Mouse (Mus musculus) left cerebral cortex, adult 6 months (tissue): ENCODE data around the gene Txlna. TPM values are rescaled to one million over a fixed set of nuclear protein-coding genes. Genes with fewer than 3 reads are reported as not detected.

Source experiments
- long read RNA-seq, 2 experiments: library from polyadenylated mRNA; unstranded; transcript quantifications; one replicate each; pipeline ENCODE4 v2.0.0; 2019 to 2020
- polyA plus RNA-seq: library from polyadenylated mRNA; unstranded; fragments of <200 nt; fragmentation: Nextera tagmentation; gene quantifications from 2 replicates; pipeline ENCODE4 v1.2.3, GENCODE M21; 2021

Txlna gene
- polyA plus RNA-seq = 15.0 and 16.5 TPM in 2 replicates
- long read RNA-seq, experiment 1, full-length matches to known transcripts = 56 of 91 reads
- long read RNA-seq, experiment 1, partial matches to known transcripts = 18 of 91 reads
- long read RNA-seq, experiment 1, other reads (novel, unspliced or antisense) = 17 of 91 reads
- long read RNA-seq, experiment 2, full-length matches to known transcripts = 4 of 21 reads
- long read RNA-seq, experiment 2, partial matches to known transcripts = 8 of 21 reads
- long read RNA-seq, experiment 2, other reads (novel, unspliced or antisense) = 9 of 21 reads

DNA sequence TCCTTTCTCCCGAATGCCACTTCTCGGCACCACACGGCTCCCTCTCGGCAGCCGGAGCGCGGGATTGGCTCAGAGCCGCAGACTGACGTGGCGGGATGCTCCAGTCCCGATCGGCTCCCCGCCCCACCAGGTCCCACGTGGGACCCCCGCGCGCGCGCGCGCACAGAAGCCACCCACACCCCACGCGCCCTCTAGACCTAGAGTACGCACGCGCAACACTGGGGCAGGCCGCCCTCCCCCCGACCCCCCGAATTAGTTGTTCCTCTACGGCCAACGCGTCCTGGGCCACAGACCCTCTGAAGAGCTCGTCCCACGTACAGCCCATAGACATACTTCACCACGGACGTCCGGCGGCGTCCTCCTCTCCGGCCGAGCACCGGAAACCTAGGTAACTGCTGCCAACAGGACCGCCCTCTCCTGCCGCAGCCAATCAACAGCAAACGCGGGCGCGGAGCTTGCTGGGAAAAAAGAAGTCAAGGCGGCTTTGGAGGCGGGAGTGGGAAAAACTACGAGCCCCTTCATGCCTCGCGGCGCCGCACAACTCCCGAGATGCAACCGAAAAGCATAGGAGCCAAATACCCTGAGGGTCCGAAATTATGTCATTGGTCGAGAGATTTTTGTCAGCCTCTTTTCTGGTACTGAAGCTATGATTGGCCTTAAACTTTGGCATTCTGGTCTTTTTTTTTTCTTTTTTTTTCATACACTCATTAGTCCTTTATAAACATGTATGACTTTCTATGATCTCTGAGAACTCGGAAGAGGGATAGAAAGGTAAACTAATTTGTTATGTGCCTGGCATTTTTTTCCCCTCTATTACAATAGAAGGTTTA, at the start of gene Txlna:
TSS of gene Txlna (minus strand) at position 428 of the 830 bp plus-strand sequence.

GRCm38 (mm10) chr4:129672083-129672877, 31.4 kb upstream of the Txlna start, which contains the start of gene Kpna6:
Gene Kpna6, minus strand, starts transcription at chr4:129672767.

GRCm38 (mm10) chr4:129623681-129624091, 17.2 kb downstream of the Txlna start, which contains the start of gene Ccdc28b:
Gene Ccdc28b, minus strand, starts transcription at chr4:129623947.

GRCm38 (mm10) chr4:129618786-129619691, 21.8 kb downstream of the Txlna start, which contains the start of gene Iqcc:
Gene Iqcc, minus strand, starts transcription at chr4:129619099.

DNA sequence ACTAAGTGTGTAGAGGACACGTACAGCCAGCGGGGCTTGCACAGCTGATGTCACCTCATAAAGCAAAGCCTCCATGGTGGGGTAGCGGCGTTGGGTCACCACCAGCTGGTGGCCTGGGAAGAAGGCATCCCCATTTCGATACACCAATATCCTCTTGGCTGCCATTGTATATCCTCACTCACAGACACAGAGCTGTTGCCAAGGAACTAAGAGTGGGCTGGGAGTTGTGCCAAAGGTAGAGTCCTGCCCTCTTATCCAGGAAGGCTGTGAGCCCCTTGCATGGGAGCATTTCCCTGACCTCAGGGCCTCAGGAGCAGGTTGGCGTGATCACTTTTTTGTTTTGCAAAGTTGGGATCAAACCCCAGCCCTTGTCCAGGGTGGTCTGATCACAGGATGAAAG, 26.8 kb downstream of the Txlna start, which contains the start of gene Dcdc2b:
TSS of gene Dcdc2b (minus strand) at position 165 of the 400 bp plus-strand sequence.

DNA sequence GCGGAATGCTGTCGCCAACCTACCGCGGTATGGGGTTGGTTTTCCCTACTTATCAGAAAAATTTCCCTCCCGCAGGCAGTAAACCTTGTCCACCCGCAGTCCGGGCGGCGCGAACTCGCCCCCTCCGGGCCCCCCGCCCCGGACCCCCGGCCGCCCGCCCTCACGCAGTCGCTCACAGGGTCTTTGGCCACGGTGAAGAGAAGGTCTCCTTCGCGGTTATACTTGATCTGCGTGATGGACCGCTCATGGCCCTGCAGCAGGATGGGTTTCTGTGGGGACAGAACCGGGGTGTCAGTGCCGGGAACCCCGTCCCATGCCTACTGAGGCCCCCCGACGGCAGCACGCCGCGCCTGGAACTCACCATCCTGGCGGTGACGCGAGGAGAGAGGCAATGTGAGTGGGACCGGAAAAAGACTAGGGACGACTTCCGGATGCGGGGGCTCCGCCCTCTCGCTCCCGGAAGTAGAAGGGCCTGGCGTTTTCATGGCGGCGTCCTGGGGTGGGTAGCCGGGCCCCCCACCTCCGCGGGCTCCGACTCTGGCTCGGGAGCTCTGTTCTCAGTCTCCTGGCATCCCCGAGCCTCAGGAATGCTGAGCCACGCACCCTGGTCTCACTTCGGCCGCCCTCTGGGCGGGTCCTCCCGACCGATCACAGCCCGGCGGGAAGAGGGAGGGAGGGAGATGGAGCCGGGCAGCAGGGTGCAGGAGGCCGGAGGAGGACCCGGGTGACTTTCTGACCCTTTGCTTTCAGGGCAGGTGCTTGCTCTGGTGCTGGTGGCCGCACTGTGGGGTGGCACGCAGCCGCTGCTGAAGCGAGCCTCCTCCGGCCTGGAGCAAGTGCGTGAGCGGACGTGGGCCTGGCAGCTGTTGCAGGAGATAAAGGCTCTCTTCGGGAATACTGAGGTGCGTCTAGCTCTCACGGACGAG, 40.4 kb downstream of the Txlna start, which contains the start of the genes Eif3i and Tmem234:
TSS of gene Eif3i (minus strand) at position 416 of the 926 bp plus-strand sequence.
TSS of gene Tmem234 (plus strand) at position 436 of the 926 bp plus-strand sequence.

GRCm38 (mm10) chr4:129578466-129578865, 62.4 kb downstream of the Txlna start, which contains the start of gene Fam167b:
Gene Fam167b, minus strand, starts transcription at chr4:129578549.

Other genes starting within 250 kb of the Txlna start
- gene Zbtb8b, start 200.2 kb downstream of the Txlna start, polyA plus RNA-seq = 1.7 and 2.1 TPM in 2 replicates
- 10.7 and 16.6 TPM in 2 replicates for gene Bsdc1, start 179.5 kb downstream of the Txlna start, polyA plus RNA-seq
- not detected in 2 replicates for gene Tssk3, start 150.0 kb downstream of the Txlna start, polyA plus RNA-seq
- 0.79 and 1.7 TPM in 2 replicates for gene Fam229a, start 149.9 kb downstream of the Txlna start, polyA plus RNA-seq
- 21.0 and 51.8 TPM in 2 replicates for gene Marcksl1, start 127.5 kb downstream of the Txlna start, polyA plus RNA-seq
- gene Hdac1, start 98.4 kb downstream of the Txlna start, polyA plus RNA-seq = 14.8 and 17.3 TPM in 2 replicates
- 1.9 and 2.3 TPM in 2 replicates for gene Lck, start 67.4 kb downstream of the Txlna start, polyA plus RNA-seq
- 1.2 and 2.0 TPM in 2 replicates for gene Fam167b, start 62.5 kb downstream of the Txlna start, polyA plus RNA-seq
- 253 and 304 TPM in 2 replicates for gene Eif3i, start 40.4 kb downstream of the Txlna start, polyA plus RNA-seq
- gene Tmem234, start 40.4 kb downstream of the Txlna start, polyA plus RNA-seq = 192 and 235 TPM in 2 replicates
- 3.3 and 4.0 TPM in 2 replicates for gene Dcdc2b, start 26.8 kb downstream of the Txlna start, polyA plus RNA-seq
- 28.3 and 34.4 TPM in 2 replicates for gene Iqcc, start 22.0 kb downstream of the Txlna start, polyA plus RNA-seq
- gene Ccdc28b, start 17.1 kb downstream of the Txlna start, polyA plus RNA-seq = 30.0 and 36.6 TPM in 2 replicates
- gene Kpna6, start 31.7 kb upstream of the Txlna start, polyA plus RNA-seq = 8.9 and 10.7 TPM in 2 replicates
- gene Tmem39b, start 55.8 kb upstream of the Txlna start, polyA plus RNA-seq = 6.0 and 13.0 TPM in 2 replicates
- gene Khdrbs1, start 101.2 kb upstream of the Txlna start, polyA plus RNA-seq = 22.8 and 56.9 TPM in 2 replicates
- gene Ptp4a2, start 170.2 kb upstream of the Txlna start, polyA plus RNA-seq = 125 and 264 TPM in 2 replicates